Mouse (Mus musculus) midbrain, embryonic 14.5 days (tissue): Measurements from ENCODE around the gene Wwp2. TPM values are rescaled to one million over a fixed set of nuclear protein-coding genes. Genes with fewer than 3 reads are reported as not detected.

Source experiments
- ATAC-seq: fragments of 200-750 bp; cut with Nextera tagmentation; 2 replicates; pipeline ENCODE4 v1.8.0; 2017; ENCODE audit warnings: moderate number of reproducible peaks, moderate library complexity; ENCODE audit not compliant: low FRiP score, low TSS enrichment
- DNase-seq: peaks from one replicate; pipeline ENCODE4 v3.0.0-alpha.2; 2015
- H3K27ac ChIP-seq: fragments of 300-500 bp; sonication (generic); replicated peaks from 2 replicates; pipeline ENCODE4 v1.5.1; 2014; ENCODE audit warnings: mild to moderate bottlenecking, low read depth, low read length, moderate library complexity
- H3K27me3 ChIP-seq: fragments of 300-500 bp; sonication (generic); 2 replicates; pipeline ENCODE4 v1.6.1; 2014; ENCODE audit warnings: low read length, control low read depth, mixed read lengths; ENCODE audit not compliant: control insufficient read depth, insufficient read depth
- H3K36me3 ChIP-seq: fragments of 300-500 bp; sonication (generic); 2 replicates; pipeline ENCODE4 v1.6.1; 2014; ENCODE audit warnings: low read length, control low read depth; ENCODE audit not compliant: control insufficient read depth, insufficient read depth
- H3K4me1 ChIP-seq: fragments of 300-500 bp; sonication (generic); 2 replicates; pipeline ENCODE4 v1.6.1; 2014; ENCODE audit warnings: mild to moderate bottlenecking, antibody characterized with exemption, low read length, control low read depth; ENCODE audit not compliant: control insufficient read depth, insufficient read depth
- H3K4me2 ChIP-seq: fragments of 300-500 bp; sonication (generic); 2 replicates; pipeline ENCODE4 v1.6.1; 2014; ENCODE audit warnings: mild to moderate bottlenecking, low read length, moderate library complexity
- H3K4me3 ChIP-seq: fragments of 300-500 bp; sonication (generic); replicated peaks from 2 replicates; pipeline ENCODE4 v1.5.1; 2014; ENCODE audit warnings: low read depth, low read length
- H3K9ac ChIP-seq: fragments of 300-500 bp; sonication (generic); replicated peaks from 2 replicates; pipeline ENCODE4 v1.6.1; 2014; ENCODE audit warnings: mild to moderate bottlenecking, low read length, moderate library complexity
- H3K9me3 ChIP-seq: fragments of 300-500 bp; sonication (generic); 2 replicates; pipeline ENCODE4 v1.6.1; 2016; ENCODE audit warnings: low read length, control low read depth, mixed read lengths; ENCODE audit not compliant: control insufficient read depth
- WGBS: fragments of 180-500 bp; shearing (Covaris S2); extraction: QIAGEN DNeasy Blood & Tissue Kit; methylation state at CpG from one replicate; pipeline ENCODE4 v1.1.7; 2014; 5-methylcytosine and 5-hydroxymethylcytosine counted together
- polyA plus RNA-seq: library from polyadenylated mRNA; unstranded; fragments of >200 nt; fragmentation: Nextera tagmentation; extraction: Ambion mirVana; gene quantifications from 2 replicates; pipeline ENCODE4 v1.2.1, GENCODE M21; 2014

The Wwp2 gene
- polyA plus RNA-seq, 1 experiment from 2014 or later = 50.5 TPM

DNA sequence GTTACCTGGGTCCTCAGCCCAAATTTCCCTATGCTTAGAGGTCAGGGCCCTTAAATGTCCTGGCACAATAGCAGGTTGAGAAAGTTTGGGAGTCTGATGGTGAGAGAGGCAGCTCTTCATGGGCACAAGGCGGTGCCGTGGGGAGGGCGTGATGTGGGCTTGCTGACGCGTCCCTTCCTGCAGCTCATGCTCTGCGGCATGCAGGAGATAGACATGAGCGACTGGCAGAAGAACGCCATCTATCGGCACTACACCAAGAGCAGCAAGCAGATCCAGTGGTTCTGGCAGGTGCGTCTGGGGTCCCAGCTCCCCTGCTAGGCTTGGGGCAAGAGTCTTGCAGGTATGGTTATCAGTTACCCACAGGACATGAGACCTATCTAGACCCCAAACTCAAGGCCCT lies 119.1 kb downstream of the Wwp2 start:
- Histone ChIP-seq H3K36me3 (peaks cover 33% of the 10 kb centered on the region), H3K9ac (no peak overlapping the region), H3K4me2 (no peak overlapping the region), H3K9me3 (no peaks in the 10 kb centered on the region), H3K4me1 (no peaks in the 10 kb centered on the region), H3K27ac (no peak overlapping the region), H3K4me3 (no peak overlapping the region), H3K27me3 (no peaks in the 10 kb centered on the region)
- no peak for ATAC-seq
- no peak for DNase-seq
- WGBS = 92% methylated on average over 10 of the region's 10 CpGs

GRCm38 (mm10) chr8:107556511-107556936 lies 120.4 kb downstream of the Wwp2 start:
- Histone ChIP-seq H3K9ac (no peak overlapping the region), H3K4me2 (no peak overlapping the region), H3K4me3 (no peak overlapping the region), H3K4me1 (no peaks in the 10 kb centered on the region), H3K36me3 (peaks cover 25% of the 10 kb centered on the region), H3K27me3 (no peaks in the 10 kb centered on the region), H3K27ac (no peak overlapping the region), H3K9me3 (no peaks in the 10 kb centered on the region)
- DNase-seq (no peak), ATAC-seq (no peak)
- WGBS = 26% methylated on average over 12 of the region's 12 CpGs

DNA sequence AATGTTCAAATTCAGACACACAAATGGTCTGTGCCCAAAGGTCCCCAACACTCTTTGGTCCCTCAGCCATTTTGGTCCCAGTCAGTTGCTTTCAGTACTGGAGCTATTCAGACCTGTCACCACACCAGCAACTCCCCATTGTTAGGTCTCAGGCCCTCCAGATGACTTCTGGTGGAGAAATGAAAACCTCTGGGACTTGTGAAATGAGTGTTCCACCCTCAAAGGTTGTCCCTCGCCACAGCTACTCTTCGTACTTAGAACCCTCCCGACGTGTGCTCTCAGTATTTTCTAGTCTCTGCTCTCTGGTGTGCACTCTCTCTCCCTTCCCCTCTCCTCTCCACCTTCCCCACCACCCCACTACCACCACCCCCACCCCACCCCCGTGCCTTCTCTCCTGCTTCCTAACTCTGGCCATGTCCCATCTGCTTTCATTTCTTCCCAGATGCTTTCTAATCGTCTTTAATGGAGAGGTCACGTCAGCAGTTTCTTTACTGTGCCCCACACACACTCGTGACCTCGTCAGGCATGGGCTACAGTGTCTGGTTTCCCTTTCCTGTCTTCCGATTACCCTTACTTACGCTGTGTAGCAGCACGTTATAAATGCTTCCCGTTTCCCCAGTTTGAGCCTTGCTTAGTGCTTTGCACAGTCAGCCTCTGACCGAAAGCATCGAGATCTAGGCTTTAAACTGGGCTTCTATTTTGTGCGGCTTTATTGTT lies 124.8 kb downstream of the Wwp2 start:
- Histone ChIP-seq H3K9me3 (no peaks in the 10 kb centered on the region), H3K27ac (no peak overlapping the region), H3K4me3 (no peak overlapping the region), H3K36me3 (peaks cover 9% of the 10 kb centered on the region), H3K9ac (no peak overlapping the region), H3K27me3 (no peaks in the 10 kb centered on the region), H3K4me2 (no peak overlapping the region), H3K4me1 (no peaks in the 10 kb centered on the region)
- ATAC-seq = no peak
- DNase-seq = no peak
- 74% methylated on average over 16 of the region's 16 CpGs for WGBS

DNA sequence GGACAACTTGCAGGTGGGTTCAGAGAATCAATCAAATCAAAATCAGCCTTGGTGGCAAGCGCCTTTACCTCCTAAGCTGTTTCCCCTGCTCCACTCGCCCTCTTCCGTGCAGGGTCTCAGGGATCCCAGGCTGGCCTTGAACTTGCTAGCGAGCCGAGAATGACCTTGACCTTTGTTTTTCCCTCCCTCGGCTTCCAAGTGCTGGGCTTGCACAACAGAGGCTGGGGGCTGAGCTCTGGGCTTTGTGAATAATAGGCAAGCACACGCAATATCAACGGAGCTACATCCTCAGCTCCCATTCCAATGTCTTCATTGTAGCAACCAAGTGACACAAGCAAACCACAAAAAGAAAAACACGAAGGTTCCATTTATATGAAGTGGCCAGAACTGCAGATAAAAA lies 126.0 kb downstream of the Wwp2 start:
- H3K9ac ChIP-seq = no peak overlapping the region
- ATAC-seq = no peak

GRCm38 (mm10) chr8:107571046-107571445 lies 134.9 kb downstream of the Wwp2 start:
- H3K4me2 ChIP-seq = no peak overlapping the region
- H3K4me3 ChIP-seq = no peak overlapping the region
- ATAC-seq (no peak), DNase-seq (no peak)
- no peaks in the 10 kb centered on the region for H3K9me3 ChIP-seq
- 83% methylated on average over 2 of the region's 2 CpGs for WGBS
- H3K27ac ChIP-seq = no peak overlapping the region
- no peak overlapping the region for H3K9ac ChIP-seq
- no peaks in the 10 kb centered on the region for H3K4me1 ChIP-seq
- no peaks in the 10 kb centered on the region for H3K36me3 ChIP-seq
- H3K27me3 ChIP-seq = no peaks in the 10 kb centered on the region

More for the DNA sequence above, 126.0 kb downstream of the Wwp2 start:
- Histone ChIP-seq H3K27me3 (no peaks in the 10 kb centered on the region), H3K4me3 (no peak overlapping the region), H3K4me2 (no peak overlapping the region), H3K27ac (no peak overlapping the region), H3K4me1 (no peaks in the 10 kb centered on the region), H3K9me3 (no peaks in the 10 kb centered on the region), H3K36me3 (peaks cover 5% of the 10 kb centered on the region)
- WGBS = 84% methylated on average over 9 of the region's 9 CpGs
- no peak for DNase-seq

GRCm38 (mm10) chr8:107571486-107572135 lies 135.4 kb downstream of the Wwp2 start:
- no peaks in the 10 kb centered on the region for H3K36me3 ChIP-seq
- ATAC-seq = no peak
- H3K4me1 ChIP-seq = no peaks in the 10 kb centered on the region
- H3K4me2 ChIP-seq = no peak overlapping the region
- H3K4me3 ChIP-seq = no peak overlapping the region
- H3K27ac ChIP-seq = no peak overlapping the region
- no peak for DNase-seq
- 94% methylated on average over 7 of the region's 7 CpGs for WGBS
- H3K9me3 ChIP-seq = no peaks in the 10 kb centered on the region
- no peaks in the 10 kb centered on the region for H3K27me3 ChIP-seq
- H3K9ac ChIP-seq = no peak overlapping the region

DNA sequence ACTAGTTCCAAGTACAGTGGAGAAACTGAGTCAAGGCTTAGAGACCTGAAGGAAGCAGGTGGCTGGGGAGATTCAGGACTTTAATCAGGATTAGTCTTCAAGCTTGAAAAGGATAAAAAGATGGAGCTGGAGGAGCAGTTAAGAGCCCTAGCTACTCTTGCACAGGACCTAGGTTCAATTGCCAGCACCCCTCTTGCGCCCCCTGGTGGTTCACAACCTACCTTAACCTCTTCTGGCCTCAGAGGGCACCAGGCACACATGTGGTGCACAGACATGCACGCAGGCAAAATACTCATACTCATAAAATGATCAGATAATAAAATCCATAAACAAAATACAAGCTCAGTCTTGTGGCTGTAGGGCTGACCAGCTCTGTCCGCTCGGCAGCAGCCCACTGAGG lies 136.3 kb downstream of the Wwp2 start:
- 56% methylated on average over 4 of the region's 4 CpGs for WGBS
- no peaks in the 10 kb centered on the region for H3K4me1 ChIP-seq
- no peak overlapping the region for H3K4me2 ChIP-seq
- H3K27me3 ChIP-seq = no peaks in the 10 kb centered on the region
- DNase-seq (peak; percentile 68), ATAC-seq (no peak)
- H3K27ac ChIP-seq = no peak overlapping the region
- H3K4me3 ChIP-seq = no peak overlapping the region
- no peaks in the 10 kb centered on the region for H3K9me3 ChIP-seq
- H3K9ac ChIP-seq = no peak overlapping the region
- no peaks in the 10 kb centered on the region for H3K36me3 ChIP-seq

- Histone ChIP-seq H3K9ac (no peak overlapping the region), H3K36me3 (peaks cover 17% of the 10 kb centered on the region), H3K4me2 (no peak overlapping the region), H3K9me3 (no peaks in the 10 kb centered on the region), H3K27me3 (no peaks in the 10 kb centered on the region), H3K4me3 (no peak overlapping the region), H3K4me1 (no peaks in the 10 kb centered on the region), H3K27ac (no peak overlapping the region)
- 90% methylated on average over 3 of the region's 3 CpGs for WGBS
- no peak for ATAC-seq
- no peak for DNase-seq
Observed at GRCm38 (mm10) chr8:107574771-107575170, 138.6 kb downstream of the Wwp2 start.

- no peaks in the 10 kb centered on the region for H3K27me3 ChIP-seq
- WGBS = 9% methylated on average over 10 of the region's 10 CpGs
- H3K9me3 ChIP-seq = no peaks in the 10 kb centered on the region
- peak; percentile 93 for DNase-seq
- H3K4me3 ChIP-seq = no peak overlapping the region
- H3K4me1 ChIP-seq = no peaks in the 10 kb centered on the region
- H3K9ac ChIP-seq = no peak overlapping the region
- peak; percentile 48; the same call in 1 of the 2 replicates for ATAC-seq
- H3K27ac ChIP-seq = no peak overlapping the region; the same call in 1 of the 2 replicates
- H3K4me2 ChIP-seq = peak overlapping the region; percentile 38
- H3K36me3 ChIP-seq = peaks cover 37% of the 10 kb centered on the region
Observed at GRCm38 (mm10) chr8:107576702-107577101, 140.5 kb downstream of the Wwp2 start.
